Comparison of ENCODE assay signal across 10 mouse cellular contexts in the genomic region with DNA sequence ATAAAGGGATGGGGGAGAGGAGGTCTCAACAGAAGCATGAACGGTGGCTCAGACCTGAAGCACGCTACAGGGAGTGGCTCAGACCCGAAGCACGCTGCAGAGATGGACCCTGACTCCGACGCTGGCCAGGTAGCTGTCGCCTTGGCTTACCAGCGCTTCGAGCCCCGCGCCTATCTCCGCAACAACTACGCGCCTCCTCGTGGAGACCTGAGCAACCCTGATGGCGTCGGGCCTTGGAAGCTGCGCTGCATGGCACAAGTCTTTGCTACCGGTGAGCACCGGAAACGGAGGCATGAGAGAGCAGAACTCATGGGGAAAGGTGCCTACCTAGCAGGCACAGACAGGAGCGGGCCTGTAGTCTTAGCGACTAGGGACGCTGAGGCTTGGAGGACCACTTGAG. TPM values are rescaled to one million over a fixed set of nuclear protein-coding genes. Genes with fewer than 3 reads are reported as not detected.
DNase-seq lines count a peak whose midpoint lies in the region; ATAC-seq and TF ChIP-seq lines count a peak whose summit lies in the region.
"Had no signal": no experiment of that assay in that cellular context is flagged by ENCODE, and none has a peak within 500 bp of the region (broad histone marks: within the 10 kb centered on the region; RNA-seq: fewer than 3 reads in every experiment).

No protein-coding gene starts in this region.

- no peak overlapping the region for H3K4me3 ChIP-seq in intestine, postnatal 0 days (ENCODE audit: low read depth, low read length)
- no peak overlapping the region for H3K4me3 ChIP-seq in cerebellum, adult 2 months (replicated peaks; ENCODE audit: insufficient read depth, low read depth, low read length)

- H3K4me2 ChIP-seq in intestine, postnatal 0 days (replicated peaks; ENCODE audit: low read depth): no peak overlapping the region

- no peak overlapping the region for H3K9ac ChIP-seq in intestine, postnatal 0 days (ENCODE audit: low read depth, low read length)

- H3K27me3 ChIP-seq in intestine, postnatal 0 days (replicated peaks; ENCODE audit: control insufficient read depth, insufficient read depth, low read length): peaks cover 18% of the 10 kb centered on the region; the same call in 1 of the 2 replicates
- H3K27me3 ChIP-seq in cerebellum, adult 2 months (ENCODE audit: control insufficient read depth, insufficient read depth, low read length): no peaks in the 10 kb centered on the region

- H3K36me3 ChIP-seq in intestine, postnatal 0 days (ENCODE audit: control insufficient read depth, insufficient read depth): peaks cover 3% of the 10 kb centered on the region; the same call in 1 of the 2 replicates

- peak; percentile 46 for TF ChIP-seq CTCF in intestine, postnatal 0 days (IDR thresholded peaks at IDR 0.05; ENCODE audit: low read depth)
- TF ChIP-seq CTCF in cerebellum, adult 2 months (IDR thresholded peaks at IDR 0.05; ENCODE audit: borderline replicate concordance, insufficient read depth, low read depth, low read length): no peak

- no peak overlapping the region for H3K27ac ChIP-seq in intestine, postnatal 0 days (ENCODE audit: low read depth, low read length)
- no peak overlapping the region for H3K27ac ChIP-seq in cerebellum, adult 2 months (ENCODE audit: insufficient read depth, low read length)

- no peak for ATAC-seq in intestine, postnatal 0 days

- peak; percentile 9 for DNase-seq in gastrocnemius, postnatal 10 days
- no peak for DNase-seq in gastrocnemius, postnatal 25 days
- DNase-seq in thymus, postnatal 0 days (ENCODE audit: low spot score): peak; percentile 61
- DNase-seq in thymus, adult 18-20 months: no peak
- peak; percentile 57 for DNase-seq in thymus, postnatal 4 days
- no peak for DNase-seq in c-Kit-positive CD71-positive TER-119-positive erythroid progenitor cells, embryonic 14.5 days (ENCODE audit: low spot score)
- no peak for DNase-seq in cerebellum, adult 2 months
- DNase-seq: layer of hippocampus, postnatal 36 days had no signal

- no peaks in the 10 kb centered on the region for H3K4me1 ChIP-seq in intestine, postnatal 0 days (replicated peaks; ENCODE audit: control insufficient read depth, insufficient read depth, low read length)
- H3K4me1 ChIP-seq in cerebellum, adult 2 months (ENCODE audit: control insufficient read depth, insufficient read depth, low read length): peaks cover 34% of the 10 kb centered on the region

- 10% methylated on average over 24 of the region's 24 CpGs for WGBS in intestine, postnatal 0 days
- WGBS in cerebellum, adult 2 months: 54% methylated on average over 24 of the region's 24 CpGs

- no peak for TF ChIP-seq POLR2A in cerebellum, adult 2 months (IDR thresholded peaks at IDR 0.05; ENCODE audit: borderline replicate concordance, insufficient read depth, low read length)

- H3K9me3 ChIP-seq in intestine, postnatal 0 days (ENCODE audit: control insufficient read depth): no peaks in the 10 kb centered on the region
- H3K9me3 ChIP-seq: G1E had no signal

RNA-seq across cellular contexts. Expression of a gene that starts 0.3 kb away (rescaled TPM):
- under 1 TPM; 0.28 to 0.77 TPM for total RNA-seq in gastrocnemius, postnatal 10 days (2021)
- 1 to 10 TPM in 1 of 2 experiments, under 1 TPM in 1; 0.87 to 2.9 TPM for total RNA-seq in gastrocnemius, postnatal 25 days (2021)
- 0.94 and 1.0 TPM in 2 replicates for polyA plus RNA-seq in thymus, postnatal 0 days (2015; fragmentation: Nextera tagmentation; extraction: Ambion mirVana)
- polyA plus RNA-seq in intestine, postnatal 0 days (2015; fragmentation: Nextera tagmentation; extraction: Ambion mirVana): not detected in 2 replicates
- polyA plus RNA-seq in cerebellum, adult 2 months (2012; rRNA removed): 0.26 and 0.40 TPM in 2 replicates
- total RNA-seq: G1E; layer of hippocampus, postnatal 36 days had no signal
- polyA plus RNA-seq: G1E had no signal

RNA-seq across cellular contexts. Expression of a gene that starts 3.0 kb away (rescaled TPM):
- total RNA-seq in gastrocnemius, postnatal 10 days (2021): 100 to 1,000 TPM; 585 to 712 TPM
- 1,000 to 10,000 TPM; 2,256 to 3,626 TPM for total RNA-seq in gastrocnemius, postnatal 25 days (2021)
- 0.22 TPM in 1 of 2 replicates, not detected in the other for polyA plus RNA-seq in thymus, postnatal 0 days (2015; fragmentation: Nextera tagmentation; extraction: Ambion mirVana)
- 0.44 and 0.69 TPM in 2 replicates for polyA plus RNA-seq in intestine, postnatal 0 days (2015; fragmentation: Nextera tagmentation; extraction: Ambion mirVana)
- 0.95 and 1.3 TPM in 2 replicates for polyA plus RNA-seq in cerebellum, adult 2 months (2012; rRNA removed)
- total RNA-seq: G1E had no signal
- polyA plus RNA-seq: G1E had no signal

RNA-seq across cellular contexts. Expression of a gene that starts 13.7 kb away (rescaled TPM):
- 1 to 10 TPM; 3.2 to 3.5 TPM for total RNA-seq in gastrocnemius, postnatal 10 days (2021)
- 1 to 10 TPM; 1.9 to 2.1 TPM for total RNA-seq in gastrocnemius, postnatal 25 days (2021)
- 12.1 and 12.7 TPM in 2 replicates for polyA plus RNA-seq in thymus, postnatal 0 days (2015; fragmentation: Nextera tagmentation; extraction: Ambion mirVana)
- 14.7 and 15.1 TPM in 2 replicates for polyA plus RNA-seq in intestine, postnatal 0 days (2015; fragmentation: Nextera tagmentation; extraction: Ambion mirVana)
- polyA plus RNA-seq in cerebellum, adult 2 months (2012; rRNA removed): 13.2 and 14.1 TPM in 2 replicates

RNA-seq across cellular contexts. Expression of a gene that starts 25.7 kb away (rescaled TPM):
- total RNA-seq in gastrocnemius, postnatal 10 days (2021): 1 to 10 TPM; 7.2 to 8.7 TPM
- total RNA-seq in gastrocnemius, postnatal 25 days (2021): 1 to 10 TPM; 2.0 to 2.3 TPM
- polyA plus RNA-seq in thymus, postnatal 0 days (2015; fragmentation: Nextera tagmentation; extraction: Ambion mirVana): 2.5 and 3.1 TPM in 2 replicates
- 19.4 and 20.7 TPM in 2 replicates for polyA plus RNA-seq in intestine, postnatal 0 days (2015; fragmentation: Nextera tagmentation; extraction: Ambion mirVana)
- 1.6 and 1.8 TPM in 2 replicates for polyA plus RNA-seq in cerebellum, adult 2 months (2012; rRNA removed)
- polyA plus RNA-seq: G1E had no signal

RNA-seq across cellular contexts. Expression of a gene that starts 28.4 kb away (rescaled TPM):
- 10 to 100 TPM; 11.4 to 12.1 TPM for total RNA-seq in gastrocnemius, postnatal 10 days (2021)
- 10 to 100 TPM in 1 of 2 experiments, 1 to 10 TPM in 1; 9.6 to 11.8 TPM for total RNA-seq in gastrocnemius, postnatal 25 days (2021)
- 49.5 and 51.8 TPM in 2 replicates for polyA plus RNA-seq in thymus, postnatal 0 days (2015; fragmentation: Nextera tagmentation; extraction: Ambion mirVana)
- polyA plus RNA-seq in intestine, postnatal 0 days (2015; fragmentation: Nextera tagmentation; extraction: Ambion mirVana): 29.0 and 30.1 TPM in 2 replicates
- polyA plus RNA-seq in cerebellum, adult 2 months (2012; rRNA removed): 53.5 and 56.1 TPM in 2 replicates

Comparison
In these comparisons a context has a peak if more than half of its experiments do, and no peak if none do; other contexts are left out.
1. DNase-seq: peak in gastrocnemius, postnatal 10 days (single experiment), thymus, postnatal 0 days (single experiment) and thymus, postnatal 4 days (single experiment); none in gastrocnemius, postnatal 25 days (single experiment), thymus, adult 18-20 months (0 of 2), c-Kit-positive CD71-positive TER-119-positive erythroid progenitor cells, embryonic 14.5 days (single experiment) and cerebellum, adult 2 months (0 of 2).